Mouse (Mus musculus) common myeloid progenitor, adult 5-6 weeks (primary cell): ENCODE measurements around the gene Hpcal1. TPM values are rescaled to one million over a fixed set of nuclear protein-coding genes. Genes with fewer than 3 reads are reported as not detected.
"Not testable (repeated sequence)": the region's sequence is repeated elsewhere in the genome, so short reads cannot be mapped to it uniquely, and the experiment has no call there.

ENCODE experiments used
- ATAC-seq: replicated peaks from 2 replicates; pipeline ENCODE4 v1.8.0; 2016; ENCODE audit warnings: low read depth, mild to moderate bottlenecking, moderate TSS enrichment, inconsistent platforms; ENCODE audit not compliant: poor library complexity, severe bottlenecking
- total RNA-seq: library from RNA; stranded (forward); fragments of 200-1000, 187-1606 nt; gene quantifications from 2 replicates; pipeline ENCODE4 v1.2.3, GENCODE M21; 2017

Gene Hpcal1
- total RNA-seq, 1 experiment from 2014 or later = 14.8 TPM

DNA sequence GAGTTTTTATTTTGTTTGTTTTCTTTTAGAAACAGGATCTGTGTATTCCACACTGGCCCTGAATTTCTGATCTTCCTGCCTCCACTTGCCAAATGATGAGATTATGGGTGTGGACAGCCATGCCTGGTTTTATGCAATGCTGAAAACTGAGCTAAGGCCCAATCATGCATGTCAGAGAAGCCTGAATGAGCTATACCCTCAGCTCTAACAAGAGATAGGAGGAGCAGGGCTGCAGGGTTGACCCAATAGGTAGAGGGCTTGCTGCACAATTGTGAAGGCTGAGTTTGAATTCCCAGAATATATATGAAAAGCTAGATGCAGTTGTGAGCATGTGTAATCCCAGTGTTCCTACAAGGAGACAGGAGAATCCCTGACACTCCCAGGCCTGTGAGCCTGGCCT lies 72.4 kb downstream of the Hpcal1 start:
- ATAC-seq = no peak

DNA sequence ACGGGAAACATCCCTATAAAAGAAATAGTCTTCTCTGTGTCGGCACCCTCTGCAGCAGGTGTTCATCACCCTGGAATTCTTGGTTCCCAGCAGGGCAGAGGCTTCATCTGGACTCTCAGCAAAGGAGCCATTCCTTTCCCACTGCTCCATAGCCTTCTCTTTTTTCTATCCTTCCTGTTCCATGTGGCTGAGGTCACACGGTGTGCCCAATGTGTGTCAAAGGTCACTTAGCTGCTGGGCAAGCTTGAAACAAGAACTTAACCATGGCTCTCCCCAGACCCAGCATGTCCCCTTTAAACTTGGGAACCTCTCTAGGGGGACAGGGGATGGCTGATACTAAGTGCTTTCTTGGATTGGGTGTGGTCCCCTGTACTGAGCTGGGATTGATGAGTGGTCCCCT lies 73.3 kb downstream of the Hpcal1 start:
- no peak for ATAC-seq

DNA sequence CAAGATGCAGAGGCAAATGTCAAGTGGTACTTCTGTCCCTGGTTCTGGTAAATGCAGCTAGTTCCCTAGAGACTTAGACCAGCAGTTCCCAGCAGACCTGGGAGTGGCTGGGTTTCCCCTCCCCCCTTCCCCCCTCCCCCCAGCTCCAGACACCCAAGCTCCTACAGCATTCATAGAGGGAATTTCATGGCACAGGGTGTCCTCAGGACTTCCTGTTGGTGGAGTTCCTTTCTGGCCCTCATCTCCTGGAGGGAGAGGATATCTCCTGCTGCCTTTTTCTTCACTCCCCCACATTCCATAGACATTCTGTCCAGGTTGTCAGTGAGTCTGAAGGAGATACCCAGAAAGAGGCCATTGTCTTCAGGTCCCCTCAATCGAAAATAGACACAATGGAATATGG lies 76.9 kb downstream of the Hpcal1 start:
- not testable (repeated sequence) for ATAC-seq

DNA sequence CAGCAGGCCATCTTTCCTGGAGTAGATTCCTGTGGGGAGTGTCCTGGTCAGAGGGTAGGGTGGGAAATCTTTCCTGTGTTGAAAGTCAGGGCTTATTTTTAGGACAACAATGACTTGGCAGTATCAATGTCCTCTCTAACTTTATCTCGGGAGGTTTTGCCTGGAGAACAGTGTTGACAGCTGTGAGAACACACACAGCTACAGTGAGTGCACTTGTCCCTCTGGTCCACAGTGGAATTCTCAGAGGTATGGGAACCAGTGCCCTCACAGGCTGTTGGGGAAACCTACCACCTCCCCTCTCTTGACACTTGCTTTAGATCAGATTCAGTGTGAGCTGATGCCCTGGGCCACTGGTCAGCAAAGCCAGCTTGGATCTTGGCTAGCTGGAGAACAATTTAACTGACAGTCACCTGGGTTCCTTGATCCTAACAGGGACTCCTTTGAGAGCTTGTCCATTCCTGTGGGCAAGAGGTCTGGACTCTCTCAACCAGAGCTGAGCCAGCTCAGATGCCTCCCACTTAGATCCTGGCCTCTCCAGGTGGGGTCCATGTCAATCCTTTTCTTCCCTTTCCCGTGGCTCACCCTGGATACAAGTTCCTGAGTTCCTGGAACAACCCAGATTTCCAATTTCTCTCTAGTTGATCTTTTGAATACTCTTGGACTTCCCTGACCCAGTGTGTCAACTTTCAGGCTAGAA lies 79.0 kb downstream of the Hpcal1 start:
- no peak for ATAC-seq

DNA sequence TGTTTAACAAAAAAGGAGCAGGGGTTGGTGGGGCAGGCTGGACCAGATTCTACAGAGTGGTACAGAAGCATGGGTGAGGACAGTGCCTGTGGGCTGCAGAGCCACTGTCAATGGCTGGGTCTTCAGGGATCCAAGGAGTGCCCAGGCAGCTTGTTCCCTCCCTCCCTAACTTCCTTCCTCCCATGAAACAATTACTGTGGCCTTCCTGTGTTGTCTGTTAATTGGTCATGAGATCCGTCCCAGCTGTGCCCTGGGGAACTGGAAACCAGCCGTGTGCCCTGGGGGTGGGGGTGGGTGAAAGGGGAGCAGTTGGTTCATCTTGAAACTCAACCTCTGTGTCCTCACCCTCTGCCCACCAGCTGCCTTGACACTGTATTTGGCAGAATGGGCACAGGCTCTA lies 79.9 kb downstream of the Hpcal1 start:
- peak; percentile 95 for ATAC-seq

DNA sequence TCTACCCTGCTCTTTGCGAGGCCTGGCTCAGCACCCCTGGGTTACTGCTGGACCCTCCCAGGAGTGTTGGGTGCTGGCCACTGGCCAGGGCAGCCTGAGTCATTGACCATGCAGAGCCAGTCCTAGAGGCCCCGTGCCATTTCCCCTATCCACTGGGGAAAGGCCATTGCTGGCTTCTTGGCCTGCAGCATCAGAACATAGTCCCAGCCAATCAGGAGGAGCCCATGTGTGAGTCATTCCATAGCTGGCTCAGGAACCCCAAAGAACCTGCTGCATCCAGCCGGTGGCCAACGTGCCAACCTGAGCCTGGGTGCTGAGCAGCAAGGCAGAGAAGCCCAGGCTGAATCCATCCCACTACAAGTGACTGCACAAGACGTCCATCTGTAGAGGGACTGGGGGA lies 83.1 kb downstream of the Hpcal1 start:
- ATAC-seq = not testable (repeated sequence)

DNA sequence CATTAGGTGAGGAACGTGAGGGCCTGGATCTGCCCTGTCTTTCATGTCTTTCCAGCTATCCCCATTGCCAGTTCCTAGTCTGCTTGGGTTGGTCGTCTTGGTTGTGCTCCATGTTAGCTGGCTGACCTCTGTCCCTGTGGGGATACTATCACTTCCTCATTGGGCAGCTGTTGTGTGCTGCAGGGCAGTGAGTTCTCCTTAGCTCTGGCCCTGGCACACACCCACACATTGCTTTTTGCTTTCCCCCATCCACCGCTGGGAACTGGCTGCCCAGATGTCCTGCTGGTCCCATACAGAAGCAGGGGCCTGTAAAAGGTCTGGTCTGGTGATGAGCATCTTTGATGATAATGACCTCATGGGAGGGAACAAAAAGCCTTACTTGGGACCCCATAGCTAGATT lies 84.2 kb downstream of the Hpcal1 start:
- ATAC-seq = not testable (repeated sequence)

DNA sequence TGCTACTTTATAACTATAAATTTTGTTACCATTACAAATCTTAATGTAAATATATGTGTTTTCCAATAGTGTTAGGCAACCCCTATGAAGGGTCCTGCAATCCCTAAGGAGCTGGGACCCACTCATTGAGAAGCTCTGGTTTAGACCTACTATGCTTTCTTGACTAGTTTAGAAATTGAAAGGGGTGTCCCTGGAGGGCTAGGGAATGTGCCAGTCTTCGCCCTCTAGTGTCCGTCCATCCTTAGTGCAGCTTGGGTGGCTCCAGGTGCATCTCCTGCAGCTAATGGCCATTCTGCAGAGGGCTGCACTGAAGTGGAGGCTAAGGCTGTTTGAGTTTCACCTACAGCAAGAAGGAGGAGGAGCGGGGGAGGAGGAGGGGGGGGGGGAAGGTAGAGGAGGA lies 87.7 kb downstream of the Hpcal1 start:
- ATAC-seq = peak; percentile 81

DNA sequence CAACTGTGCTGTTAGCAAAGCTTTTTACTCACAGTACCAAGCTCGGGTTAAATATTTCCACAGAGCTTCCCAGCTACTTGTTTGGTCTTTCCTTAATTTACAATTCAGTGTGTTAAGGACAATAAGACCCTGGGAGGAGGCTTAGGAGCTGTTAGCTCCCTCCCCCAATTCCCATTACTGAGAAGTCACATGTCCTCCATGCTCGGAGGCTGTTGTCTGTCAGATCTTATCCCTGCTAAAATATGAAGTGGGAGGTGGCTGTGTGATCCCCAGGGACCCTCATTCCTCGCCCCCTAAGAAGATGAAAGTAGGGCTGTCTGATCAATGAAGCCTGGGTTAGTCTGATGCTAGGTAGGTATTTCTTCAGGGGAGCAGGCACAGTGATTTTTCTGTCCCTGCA lies 88.4 kb downstream of the Hpcal1 start:
- ATAC-seq = no peak

DNA sequence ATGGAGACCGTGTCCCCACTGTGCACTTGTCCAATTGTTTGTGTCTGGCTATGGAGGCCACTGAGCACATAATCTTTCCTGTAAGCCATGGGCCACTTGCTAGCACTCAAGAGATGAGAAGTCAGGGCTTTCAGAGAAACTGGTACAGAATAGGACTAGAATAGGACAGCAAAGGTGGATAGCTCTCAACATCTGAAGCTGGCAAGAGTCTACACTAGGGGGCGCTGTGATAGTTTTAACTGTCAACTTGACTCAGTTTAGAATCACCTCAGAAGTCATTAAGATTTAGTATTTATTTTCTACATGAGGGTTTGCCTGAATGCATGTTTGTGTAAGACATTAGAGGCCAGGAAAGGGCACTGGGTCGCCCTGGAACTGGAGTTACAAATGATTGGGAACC lies 98.8 kb downstream of the Hpcal1 start:
- ATAC-seq = no peak

DNA sequence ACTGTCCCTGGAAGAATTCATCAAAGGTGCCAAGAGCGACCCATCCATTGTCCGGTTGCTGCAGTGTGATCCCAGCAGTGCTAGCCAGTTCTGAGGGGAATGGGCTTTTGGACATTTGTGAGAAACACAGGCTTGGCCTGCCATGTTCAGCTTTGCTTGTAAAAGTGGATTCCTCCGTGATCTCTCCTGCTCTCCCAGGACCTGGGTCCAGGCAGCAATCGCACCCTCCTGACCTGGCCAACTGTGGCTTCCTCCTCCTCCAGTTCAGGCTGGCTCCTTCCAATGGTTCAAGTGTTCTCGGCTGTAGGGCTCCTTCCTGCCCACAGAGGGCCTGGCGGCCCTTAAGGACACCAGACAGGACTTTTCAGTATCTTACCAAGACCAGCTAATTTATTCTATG lies 100.5 kb downstream of the Hpcal1 start:
- no peak for ATAC-seq

DNA sequence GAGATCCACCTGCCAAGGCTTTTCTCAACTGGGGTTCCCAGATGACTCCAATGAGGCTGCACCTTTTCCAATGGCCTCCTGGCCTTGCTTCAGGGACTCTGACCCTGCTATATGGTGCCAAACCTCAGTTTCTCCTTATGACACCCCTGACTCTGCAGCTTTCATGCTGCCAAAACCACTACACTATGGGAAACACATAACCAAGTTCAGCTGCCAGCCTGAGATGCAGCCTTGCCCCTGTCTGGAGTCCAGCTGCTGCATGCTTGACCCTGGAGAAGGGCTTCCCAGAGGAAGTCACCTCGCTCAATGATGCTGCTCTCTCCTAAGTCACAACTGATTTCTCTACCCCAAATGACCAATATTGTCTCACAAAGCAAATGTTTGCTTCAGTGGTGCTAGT lies 102.1 kb downstream of the Hpcal1 start:
- ATAC-seq = no peak

DNA sequence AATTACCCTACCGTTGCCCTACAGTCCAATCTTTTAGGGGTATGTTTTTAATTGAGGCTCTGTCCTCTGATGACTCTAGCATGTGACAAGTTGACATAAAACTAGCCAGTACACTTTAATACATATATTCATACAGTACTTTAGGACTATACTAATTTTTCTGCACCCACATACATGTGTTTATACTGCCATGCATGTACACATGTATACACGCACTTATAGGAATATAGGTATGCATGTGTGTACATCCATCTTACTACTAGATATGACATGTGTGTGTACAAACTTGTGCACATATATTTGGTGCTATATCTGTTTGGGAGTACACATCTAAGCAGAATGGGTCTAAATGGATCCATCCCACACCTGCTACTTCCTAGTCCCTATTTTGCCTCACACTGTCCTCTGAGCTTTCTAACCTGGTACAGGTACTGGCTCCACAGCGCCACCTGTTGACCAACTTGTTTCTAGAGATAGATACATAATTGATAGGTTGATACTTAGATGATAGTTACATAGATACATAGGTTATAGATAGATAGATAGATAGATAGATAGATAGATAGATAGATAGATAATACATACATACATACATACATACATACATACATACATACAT lies 105.1 kb downstream of the Hpcal1 start:
- ATAC-seq = peak; percentile 50; the same call in 1 of the 2 replicates

DNA sequence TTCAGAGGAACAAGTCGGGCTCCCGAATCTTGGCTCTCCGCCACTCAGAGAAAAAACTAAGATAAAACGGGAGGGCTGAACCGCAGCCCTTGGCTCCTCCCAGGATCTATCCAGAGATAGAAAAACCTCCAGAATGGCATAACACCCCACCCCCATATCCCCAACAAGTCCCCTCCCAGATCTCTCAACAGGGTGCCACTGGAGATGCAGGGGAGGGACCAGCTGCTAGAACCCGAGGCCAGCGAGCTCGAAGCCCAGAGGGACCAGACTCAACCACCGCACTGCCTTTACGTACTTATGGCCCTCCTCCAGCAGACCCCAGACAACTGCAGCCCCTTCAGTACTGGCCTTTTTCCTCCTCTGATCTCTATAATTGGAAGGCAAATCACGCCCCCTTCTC lies 107.6 kb downstream of the Hpcal1 start:
- ATAC-seq = not testable (repeated sequence)

DNA sequence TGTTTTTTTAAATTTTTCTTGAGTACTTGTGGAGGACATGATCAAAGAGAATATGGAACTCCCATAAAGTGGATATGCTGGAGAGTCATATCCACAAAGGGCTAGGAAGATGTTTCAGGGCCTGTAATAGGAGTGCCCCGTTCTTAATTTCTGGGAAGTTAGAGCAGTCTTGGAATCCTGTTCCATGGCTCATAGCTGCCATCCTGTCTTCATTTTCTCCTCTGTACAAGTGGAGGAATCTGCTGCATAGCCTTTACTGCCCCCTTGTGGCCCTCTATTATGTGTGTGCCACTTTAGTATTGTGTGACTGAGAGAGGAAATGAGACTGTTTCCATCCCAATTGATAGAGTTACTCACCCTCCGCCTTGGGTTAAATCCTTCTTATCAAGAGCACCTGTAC lies 117.9 kb downstream of the Hpcal1 start:
- ATAC-seq = peak; percentile 54; the same call in 1 of the 2 replicates

DNA sequence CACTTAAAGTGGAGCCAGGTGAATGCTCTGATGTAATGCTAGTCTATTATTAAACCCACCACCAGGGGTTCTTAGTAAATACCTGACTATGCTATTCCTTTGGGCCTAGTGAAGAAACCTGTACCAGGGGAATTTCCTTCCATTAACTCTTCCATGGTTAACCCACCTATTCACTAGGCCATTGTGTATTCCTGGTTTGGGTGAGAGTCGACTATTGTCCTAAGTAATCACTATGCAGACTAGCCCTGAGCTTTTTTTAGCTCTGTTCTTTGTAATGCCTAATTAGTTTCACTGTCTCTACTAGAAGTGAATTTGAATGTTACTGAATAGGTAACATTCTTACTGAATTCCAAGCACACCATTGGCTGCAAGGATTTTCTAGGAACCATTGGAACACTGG lies 144.6 kb downstream of the Hpcal1 start:
- not testable (repeated sequence) for ATAC-seq

Other genes starting within 250 kb of the Hpcal1 start
- gene Odc1, start 146.1 kb upstream of the Hpcal1 start, total RNA-seq = 383 and 403 TPM in 2 replicates